Mouse (Mus musculus) ovary, postnatal 10 days (tissue): ENCODE results near the gene Nat10.

Experiments used
- DNase-seq: peaks from one replicate; pipeline ENCODE4 v3.0.0; 2022; ENCODE audit warnings: low spot score

Gene Nat10

GRCm38 (mm10) chr2:103690828-103691227 lies 70.2 kb downstream of the Nat10 start:
- DNase-seq: no peak

- no peak for DNase-seq
These were observed 70.6 kb downstream of the Nat10 start for GRCm38 (mm10) chr2:103690425-103690824.

- no peak for DNase-seq
These were observed 73.2 kb downstream of the Nat10 start for GRCm38 (mm10) chr2:103687888-103688287.

GRCm38 (mm10) chr2:103687143-103687542 lies 73.9 kb downstream of the Nat10 start:
- no peak for DNase-seq

GRCm38 (mm10) chr2:103685581-103685980 lies 75.5 kb downstream of the Nat10 start:
- no peak for DNase-seq

GRCm38 (mm10) chr2:103684926-103685577 lies 76.0 kb downstream of the Nat10 start:
- no peak for DNase-seq

GRCm38 (mm10) chr2:103684431-103684830 lies 76.6 kb downstream of the Nat10 start:
- no peak for DNase-seq

GRCm38 (mm10) chr2:103682927-103683442 lies 78.1 kb downstream of the Nat10 start:
- no peak for DNase-seq

GRCm38 (mm10) chr2:103682261-103682722 lies 78.8 kb downstream of the Nat10 start:
- DNase-seq: no peak

GRCm38 (mm10) chr2:103681149-103681548 lies 79.9 kb downstream of the Nat10 start:
- no peak for DNase-seq

- no peak for DNase-seq
These were observed 80.5 kb downstream of the Nat10 start for GRCm38 (mm10) chr2:103680364-103681110.

- DNase-seq: no peak
These were observed 82.6 kb downstream of the Nat10 start for GRCm38 (mm10) chr2:103678433-103678832.

GRCm38 (mm10) chr2:103677614-103678369 lies 83.3 kb downstream of the Nat10 start:
- DNase-seq: no peak

GRCm38 (mm10) chr2:103676808-103677207 lies 84.3 kb downstream of the Nat10 start:
- DNase-seq: no peak

GRCm38 (mm10) chr2:103675391-103675790 lies 85.7 kb downstream of the Nat10 start:
- DNase-seq: no peak

- no peak for DNase-seq
These were observed 87.5 kb downstream of the Nat10 start for GRCm38 (mm10) chr2:103673609-103674008.

- no peak for DNase-seq
These were observed 88.4 kb downstream of the Nat10 start for GRCm38 (mm10) chr2:103672573-103673119.
